Mouse (Mus musculus) cerebellum, adult 2 months (tissue): Measurements from ENCODE around the gene Pus7.

ENCODE experiments used
- CTCF ChIP-seq: fragments of 200-500 bp; IDR thresholded peaks from 2 replicates; pipeline ENCODE4 v1.5.1; 2011; ENCODE audit warnings: low read depth, mild to moderate bottlenecking, control low read depth, low read length, moderate library complexity, borderline replicate concordance; ENCODE audit not compliant: insufficient read depth
- POLR2A ChIP-seq: fragments of 200-500 bp; IDR thresholded peaks from 2 replicates; pipeline ENCODE4 v1.6.1; 2011; ENCODE audit warnings: low read length, control low read depth, borderline replicate concordance; ENCODE audit not compliant: insufficient read depth

DNA sequence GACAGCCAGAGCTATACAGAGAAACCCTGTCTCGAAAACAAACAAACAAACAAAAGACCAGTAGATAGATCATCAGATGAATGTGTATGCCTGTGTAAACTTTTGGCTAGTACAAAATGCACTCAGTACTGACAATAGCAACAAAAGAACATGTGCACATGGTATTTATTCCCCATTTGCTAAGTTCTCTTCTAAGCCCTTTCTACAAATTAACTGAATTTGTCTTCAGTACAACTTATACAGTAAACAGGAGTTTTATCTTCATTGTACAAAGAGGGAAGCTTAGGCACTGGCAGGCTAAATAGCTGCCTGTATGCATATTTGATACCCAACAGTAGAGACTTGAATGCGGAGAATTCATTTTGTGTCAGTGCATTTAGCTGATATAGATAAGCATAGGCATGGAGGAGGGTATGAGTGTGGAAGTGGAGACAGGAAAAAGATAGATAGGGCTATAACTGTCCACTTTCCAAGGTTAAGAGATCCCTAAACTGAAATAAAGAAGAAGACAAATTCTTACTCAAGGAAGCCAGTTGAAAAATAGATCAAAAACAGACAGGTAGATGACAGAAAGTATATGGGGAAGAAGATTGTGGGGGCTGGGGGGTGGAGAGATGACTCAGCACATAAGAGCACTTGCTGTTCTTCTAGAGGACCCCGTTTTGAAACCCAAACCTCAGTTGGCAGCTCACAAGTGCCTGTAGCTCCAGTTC, 65.9 kb downstream of the Pus7 start:
- TF ChIP-seq CTCF: no peak
- no peak for TF ChIP-seq POLR2A
